Mouse (Mus musculus): Measurements from ENCODE around the gene Fabp6. TPM values are rescaled to one million over a fixed set of nuclear protein-coding genes. Genes with fewer than 3 reads are reported as not detected.
A peak's percentile ranks its signal among the peaks of the same experiment; 100 is the strongest.

Gene Fabp6
- polyA plus RNA-seq, 1 experiment from 2014 or later: not detected

DNA sequence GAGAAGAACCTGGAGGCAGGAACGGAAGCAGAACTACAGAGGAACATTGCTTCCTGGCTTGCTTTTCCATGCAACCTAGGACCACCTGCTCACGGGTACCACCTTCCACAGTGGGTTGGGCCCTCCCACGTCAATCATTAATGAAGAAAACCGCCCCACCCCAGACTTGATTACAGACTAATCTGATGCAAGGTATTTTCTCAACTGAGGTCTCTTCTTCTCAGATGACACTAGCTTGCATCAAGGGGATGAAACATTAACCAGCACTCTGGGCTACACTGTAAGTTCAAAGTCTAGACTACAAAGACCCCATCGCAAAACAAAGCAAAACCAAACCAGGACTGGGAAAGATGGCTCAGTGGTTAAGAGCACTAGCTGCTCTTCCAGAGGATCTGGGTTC, 20.4 kb upstream of the Fabp6 start:
- WGBS: 89% methylated on average over 5 of the region's 5 CpGs
- Histone ChIP-seq H3K27ac (no peak overlapping the region), H3K4me3 (replicated peaks) (no peak overlapping the region), H3K9ac (replicated peaks) (no peak overlapping the region), H3K4me1 (replicated peaks) (peaks cover 26% of the 10 kb centered on the region), H3K27me3 (no peaks in the 10 kb centered on the region), H3K4me2 (replicated peaks) (no peak overlapping the region), H3K36me3 (no peaks in the 10 kb centered on the region), H3K9me3 (no peaks in the 10 kb centered on the region)
- ATAC-seq: no peak

DNA sequence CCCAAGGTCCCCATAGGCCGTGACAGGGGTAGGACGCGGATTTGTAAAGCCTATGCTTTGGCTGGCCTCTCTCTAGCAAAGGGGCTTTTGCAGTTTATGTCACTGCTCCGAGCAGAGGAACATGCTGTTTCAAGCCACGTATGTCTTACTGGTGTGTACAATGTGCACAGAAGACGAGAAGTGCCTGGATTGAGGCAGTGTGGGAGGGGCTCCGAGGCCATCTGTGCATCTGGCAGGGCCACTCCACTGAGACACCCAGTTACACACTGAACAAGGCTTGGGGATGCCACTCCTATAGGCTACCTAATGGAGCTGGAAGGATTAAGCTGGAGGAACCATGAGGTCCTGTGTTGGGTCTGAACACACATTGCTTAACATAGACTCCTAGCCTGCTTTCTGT, 17.1 kb upstream of the Fabp6 start:
- Histone ChIP-seq H3K4me3 (replicated peaks) (no peak overlapping the region), H3K27ac (peak overlapping the region; percentile 51; the same call in 1 of the 2 replicates), H3K27me3 (no peaks in the 10 kb centered on the region), H3K36me3 (no peaks in the 10 kb centered on the region), H3K9me3 (no peaks in the 10 kb centered on the region), H3K4me1 (replicated peaks) (peaks cover 16% of the 10 kb centered on the region), H3K4me2 (replicated peaks) (no peak overlapping the region), H3K9ac (replicated peaks) (no peak overlapping the region)
- ATAC-seq: peak; percentile 52; the same call in 1 of the 2 replicates
- 47% methylated on average over 7 of the region's 7 CpGs for WGBS

DNA sequence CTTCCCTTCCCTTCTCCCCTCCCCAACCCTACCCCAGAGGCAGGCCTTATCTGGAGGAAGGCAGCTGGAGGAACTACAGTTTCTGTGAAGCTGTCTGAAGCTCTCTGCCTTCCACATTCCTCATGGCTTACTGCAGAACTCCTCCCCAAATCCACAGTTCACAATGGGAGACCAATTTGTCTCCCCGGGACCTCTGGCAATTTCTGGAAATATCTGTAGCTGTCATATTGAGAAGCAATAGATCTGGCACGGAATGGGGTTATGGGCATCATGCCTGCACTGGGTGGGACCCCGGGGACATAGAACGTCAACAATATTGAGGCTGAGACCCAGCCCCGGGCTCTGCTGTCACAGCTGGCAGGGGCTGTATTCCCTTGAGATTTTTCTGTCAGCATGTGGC, 16.6 kb upstream of the Fabp6 start:
- Histone ChIP-seq H3K4me3 (replicated peaks) (no peak overlapping the region), H3K36me3 (no peaks in the 10 kb centered on the region), H3K4me1 (replicated peaks) (peaks cover 17% of the 10 kb centered on the region), H3K27ac (peak overlapping the region; percentile 51), H3K9me3 (no peaks in the 10 kb centered on the region), H3K27me3 (no peaks in the 10 kb centered on the region), H3K4me2 (replicated peaks) (no peak overlapping the region), H3K9ac (replicated peaks) (no peak overlapping the region)
- ATAC-seq: peak; percentile 37; the same call in 1 of the 2 replicates
- 44% methylated on average over 5 of the region's 5 CpGs for WGBS

DNA sequence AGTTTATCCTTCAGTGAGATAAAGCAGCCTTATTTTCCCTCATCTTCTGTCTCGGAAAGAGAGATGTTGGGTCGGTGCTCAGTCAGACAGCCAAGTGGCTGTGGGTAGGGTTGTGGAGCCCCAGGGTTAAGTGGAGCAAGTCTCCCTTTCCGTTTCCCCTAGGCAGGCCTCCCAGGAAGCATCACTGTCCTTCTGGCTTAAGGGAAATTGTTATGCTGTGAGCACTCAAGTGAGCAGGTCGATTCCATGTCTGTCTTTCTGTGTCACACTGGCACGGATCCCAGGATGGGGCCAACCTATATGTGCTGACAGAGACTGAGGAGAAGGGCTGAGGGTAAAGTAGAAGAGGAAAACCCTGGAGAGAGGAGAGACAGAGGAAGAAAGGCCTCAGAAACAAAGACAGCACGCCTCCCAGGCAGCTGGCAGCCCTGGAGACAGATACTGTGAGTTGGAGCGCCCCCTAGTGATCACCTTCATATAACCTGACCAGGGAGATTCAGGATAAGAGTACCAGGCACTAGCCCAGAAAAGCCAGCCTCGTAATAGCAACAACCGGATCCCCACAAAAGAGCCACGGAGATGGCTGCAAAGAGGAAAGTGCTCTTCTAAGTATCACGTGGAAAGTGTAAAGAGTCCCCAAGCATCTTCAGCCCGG, 11.6 kb upstream of the Fabp6 start:
- H3K9me3 ChIP-seq: no peaks in the 10 kb centered on the region
- peak overlapping the region; percentile 74 for H3K27ac ChIP-seq
- H3K4me1 ChIP-seq (replicated peaks): peaks cover 23% of the 10 kb centered on the region
- H3K4me2 ChIP-seq (replicated peaks): no peak overlapping the region
- no peaks in the 10 kb centered on the region for H3K27me3 ChIP-seq
- H3K36me3 ChIP-seq: no peaks in the 10 kb centered on the region
- peak overlapping the region; percentile 11; the same call in 1 of the 2 replicates for H3K9ac ChIP-seq (replicated peaks)
- ATAC-seq: peak; percentile 77
- no peak overlapping the region for H3K4me3 ChIP-seq (replicated peaks)
- 23% methylated on average over 12 of the region's 12 CpGs for WGBS

DNA sequence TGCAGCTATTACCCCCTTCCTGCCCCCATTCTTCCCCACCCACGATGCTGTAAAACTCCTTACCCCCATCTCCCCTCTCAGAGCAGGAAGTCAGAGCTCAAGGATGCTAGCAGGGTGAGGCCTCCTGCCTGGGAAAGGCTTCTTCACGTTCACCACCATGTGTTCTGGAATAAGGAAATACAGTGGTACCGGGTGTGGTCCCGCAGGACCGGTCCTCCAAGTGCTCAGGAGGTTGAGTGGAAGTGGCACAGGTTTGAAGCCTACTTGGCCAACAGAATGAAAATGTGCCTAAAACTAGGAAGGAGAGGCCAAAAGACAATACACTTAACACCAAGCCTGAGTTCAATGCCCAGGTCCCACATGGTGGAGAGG, 9.3 kb upstream of the Fabp6 start:
- 85% methylated on average over 5 of the region's 5 CpGs for WGBS

DNA sequence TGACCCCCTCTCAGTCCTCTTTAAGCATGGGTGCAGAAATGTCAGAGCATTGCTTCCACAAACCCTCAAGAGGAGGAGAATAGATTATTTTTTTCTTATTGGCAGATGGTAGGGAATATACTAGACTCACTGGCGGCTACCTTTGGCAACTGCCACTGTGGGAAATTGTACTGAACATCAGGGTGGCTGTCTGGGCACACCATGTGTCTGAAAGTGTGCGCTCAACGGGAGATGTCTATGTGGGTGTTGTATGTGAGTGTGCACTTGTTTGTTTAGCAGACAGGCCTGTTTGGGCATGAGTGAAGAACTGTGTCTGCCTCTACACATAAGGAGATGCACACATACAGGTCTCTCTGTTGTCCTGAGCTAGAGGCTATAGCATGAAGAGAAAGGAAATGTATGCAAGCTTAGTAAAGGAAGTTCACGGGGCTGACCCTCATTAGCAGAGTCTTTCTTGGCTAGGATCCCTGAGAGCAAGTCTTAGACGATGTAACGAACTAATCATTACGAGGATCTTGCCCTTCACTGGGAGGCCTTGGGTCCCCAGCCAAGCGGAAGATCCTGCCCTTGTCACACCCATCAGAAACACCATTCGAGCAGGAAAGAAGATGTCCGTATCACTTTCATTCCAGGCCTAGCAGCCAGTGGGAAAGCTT, 8.8 kb upstream of the Fabp6 start:
- no peak for ATAC-seq
- no peak overlapping the region for H3K4me3 ChIP-seq (replicated peaks)
- H3K36me3 ChIP-seq: no peaks in the 10 kb centered on the region
- no peaks in the 10 kb centered on the region for H3K27me3 ChIP-seq
- WGBS: 68% methylated on average over 10 of the region's 10 CpGs
- peaks cover 15% of the 10 kb centered on the region; the same call in 1 of the 2 replicates for H3K4me1 ChIP-seq (replicated peaks)
- no peak overlapping the region for H3K4me2 ChIP-seq (replicated peaks)
- no peak overlapping the region for H3K27ac ChIP-seq
- H3K9me3 ChIP-seq: no peaks in the 10 kb centered on the region
- H3K9ac ChIP-seq (replicated peaks): no peak overlapping the region

More for the DNA sequence above, 9.3 kb upstream of the Fabp6 start:
- Histone ChIP-seq H3K9ac (replicated peaks) (no peak overlapping the region), H3K4me1 (replicated peaks) (peaks cover 15% of the 10 kb centered on the region; the same call in 1 of the 2 replicates), H3K4me3 (replicated peaks) (no peak overlapping the region), H3K36me3 (no peaks in the 10 kb centered on the region), H3K4me2 (replicated peaks) (no peak overlapping the region), H3K27me3 (no peaks in the 10 kb centered on the region), H3K27ac (no peak overlapping the region), H3K9me3 (no peaks in the 10 kb centered on the region)
- ATAC-seq: no peak

DNA sequence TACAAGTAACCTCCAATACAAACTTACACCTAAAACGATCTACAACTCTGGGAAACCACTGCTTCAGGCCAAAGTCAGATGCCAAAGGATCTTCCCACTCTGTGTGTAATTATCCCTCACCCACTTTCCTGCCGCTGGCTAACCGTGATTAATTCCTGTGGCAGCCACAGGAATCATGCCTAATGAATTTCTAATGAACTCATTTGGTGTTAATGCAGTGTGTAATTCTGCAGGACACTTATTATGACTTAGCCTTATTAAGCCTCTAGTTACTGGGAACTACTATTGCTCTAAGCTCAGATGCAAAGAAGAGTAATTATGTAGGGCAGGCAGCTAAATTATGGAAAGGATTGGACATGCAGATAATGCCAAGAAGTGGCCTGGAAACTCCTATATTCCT, 7.1 kb upstream of the Fabp6 start:
- WGBS: 38% methylated on average over 3 of the region's 3 CpGs
- H3K27ac ChIP-seq: no peak overlapping the region

DNA sequence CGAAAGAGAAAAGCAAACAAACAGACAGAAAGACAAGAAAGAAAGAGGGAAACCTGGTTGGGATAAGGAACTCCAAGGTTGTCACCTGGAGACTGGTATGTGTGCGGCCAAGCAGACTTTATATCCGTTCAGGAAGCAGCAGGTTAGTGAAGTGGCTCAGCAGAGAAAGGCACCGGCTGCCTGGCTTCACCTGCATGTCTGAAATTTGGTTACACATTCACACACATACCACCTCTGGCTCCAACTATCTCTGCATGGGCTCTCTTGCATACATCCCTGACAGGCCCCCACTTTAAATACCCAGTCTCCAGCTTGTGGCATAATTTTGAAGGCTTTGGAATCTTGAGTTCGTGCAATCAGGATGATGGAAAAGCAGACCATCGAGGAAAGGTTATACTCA, 4.5 kb upstream of the Fabp6 start:
- ATAC-seq: no peak
- no peaks in the 10 kb centered on the region for H3K36me3 ChIP-seq
- WGBS: 90% methylated on average over 6 of the region's 6 CpGs

More for the DNA sequence above, 7.1 kb upstream of the Fabp6 start:
- Histone ChIP-seq H3K36me3 (no peaks in the 10 kb centered on the region), H3K4me2 (replicated peaks) (no peak overlapping the region), H3K27me3 (no peaks in the 10 kb centered on the region), H3K9ac (replicated peaks) (no peak overlapping the region), H3K4me1 (replicated peaks) (peaks cover 15% of the 10 kb centered on the region; the same call in 1 of the 2 replicates), H3K9me3 (no peaks in the 10 kb centered on the region), H3K4me3 (replicated peaks) (no peak overlapping the region)
- no peak for ATAC-seq

DNA sequence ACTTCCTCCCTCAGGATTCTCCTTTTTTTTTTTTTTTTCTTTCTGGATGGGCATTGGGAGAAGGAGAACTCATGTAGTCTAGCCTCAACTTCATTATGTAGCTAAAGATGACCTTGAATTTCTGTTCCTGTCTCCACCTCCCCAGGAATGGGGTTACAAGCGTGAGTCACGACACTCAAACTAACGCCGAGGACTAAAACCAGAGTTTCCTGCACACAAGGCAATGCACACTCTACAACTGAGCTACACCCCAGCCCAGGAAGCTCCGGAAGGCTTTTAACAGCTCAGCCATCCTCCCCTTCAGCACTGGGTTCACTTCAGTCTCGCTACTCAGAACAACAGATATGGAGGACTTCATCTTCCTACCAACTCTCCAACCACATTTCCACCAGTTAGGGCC, 3.6 kb upstream of the Fabp6 start:
- 92% methylated on average over 6 of the region's 6 CpGs for WGBS
- ATAC-seq: no peak
- H3K27me3 ChIP-seq: no peaks in the 10 kb centered on the region

More for the DNA sequence above, 4.5 kb upstream of the Fabp6 start:
- no peak overlapping the region for H3K27ac ChIP-seq
- no peak overlapping the region for H3K9ac ChIP-seq (replicated peaks)
- no peak overlapping the region for H3K4me2 ChIP-seq (replicated peaks)
- no peak overlapping the region for H3K4me3 ChIP-seq (replicated peaks)
- peaks cover 9% of the 10 kb centered on the region; the same call in 1 of the 2 replicates for H3K4me1 ChIP-seq (replicated peaks)
- no peaks in the 10 kb centered on the region for H3K27me3 ChIP-seq
- no peaks in the 10 kb centered on the region for H3K9me3 ChIP-seq

DNA sequence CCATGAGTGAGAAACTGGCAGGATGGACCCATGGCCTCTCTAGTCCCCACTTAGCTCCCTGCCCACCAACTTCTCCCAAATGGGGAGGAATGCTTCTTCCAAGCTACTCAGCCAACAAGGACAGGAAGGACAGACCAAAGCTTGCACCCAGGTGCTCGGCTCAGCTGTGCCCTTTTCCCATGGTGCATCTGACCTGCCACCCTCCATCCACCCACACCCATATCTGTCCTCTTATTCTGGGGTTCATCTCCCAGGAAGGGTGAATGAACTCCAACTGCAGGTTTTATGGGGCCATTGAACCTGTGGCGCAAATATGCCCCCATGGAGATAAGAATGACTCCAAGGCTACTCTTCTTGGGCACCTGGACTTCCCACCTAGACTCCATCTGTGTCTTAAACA, 2.9 kb upstream of the Fabp6 start:
- Histone ChIP-seq H3K9me3 (no peaks in the 10 kb centered on the region), H3K4me1 (replicated peaks) (peaks cover 9% of the 10 kb centered on the region; the same call in 1 of the 2 replicates), H3K4me3 (replicated peaks) (no peak overlapping the region), H3K27ac (no peak overlapping the region), H3K4me2 (replicated peaks) (no peak overlapping the region), H3K9ac (replicated peaks) (no peak overlapping the region), H3K27me3 (no peaks in the 10 kb centered on the region), H3K36me3 (no peaks in the 10 kb centered on the region)
- no peak for ATAC-seq
- 92% methylated on average over 2 of the region's 2 CpGs for WGBS

More for the DNA sequence above, 3.6 kb upstream of the Fabp6 start:
- no peak overlapping the region for H3K27ac ChIP-seq
- no peaks in the 10 kb centered on the region for H3K9me3 ChIP-seq
- peaks cover 9% of the 10 kb centered on the region; the same call in 1 of the 2 replicates for H3K4me1 ChIP-seq (replicated peaks)
- no peaks in the 10 kb centered on the region for H3K36me3 ChIP-seq
- H3K4me3 ChIP-seq (replicated peaks): no peak overlapping the region
- H3K9ac ChIP-seq (replicated peaks): no peak overlapping the region
- no peak overlapping the region for H3K4me2 ChIP-seq (replicated peaks)

DNA sequence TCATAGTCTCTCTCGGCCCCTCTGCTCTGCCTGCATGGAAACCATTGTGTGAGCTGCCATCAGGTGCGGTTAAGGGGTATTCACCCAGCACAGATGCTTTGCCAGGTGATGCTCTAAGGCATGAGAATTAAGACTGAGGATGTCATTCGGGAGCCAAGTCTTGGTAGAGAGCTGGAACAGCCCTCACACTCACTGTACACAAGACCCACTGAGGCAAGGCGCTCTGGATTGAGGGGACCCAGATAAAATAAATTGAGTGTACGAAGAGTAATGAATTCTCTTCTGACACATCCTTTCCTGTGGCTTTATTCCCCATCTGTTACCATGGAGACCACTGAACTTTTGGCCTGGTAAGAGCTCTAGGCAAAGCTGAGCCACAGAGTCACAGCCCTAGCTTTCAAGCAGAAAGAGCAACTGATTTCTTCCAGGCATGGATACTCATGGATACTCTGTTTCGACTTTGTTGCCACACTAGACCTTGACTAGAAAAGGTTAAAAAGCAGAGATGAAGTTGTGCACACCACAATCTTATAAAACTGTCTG, 11.7 kb downstream of the Fabp6 start:
- Histone ChIP-seq H3K36me3 (peaks cover 23% of the 10 kb centered on the region), H3K27me3 (no peaks in the 10 kb centered on the region), H3K4me3 (replicated peaks) (no peak overlapping the region), H3K4me1 (replicated peaks) (peaks cover 4% of the 10 kb centered on the region; the same call in 1 of the 2 replicates), H3K9ac (replicated peaks) (no peak overlapping the region), H3K4me2 (replicated peaks) (no peak overlapping the region), H3K9me3 (no peaks in the 10 kb centered on the region), H3K27ac (peak overlapping the region; percentile 27; the same call in 1 of the 2 replicates)
- WGBS: 64% methylated on average over 6 of the region's 6 CpGs
- no peak for ATAC-seq

All from midbrain, embryonic 13.5 days (tissue).